Mouse (Mus musculus) hindbrain, embryonic 12.5 days (tissue): Measurements from ENCODE around the gene Synm. TPM values are rescaled to one million over a fixed set of nuclear protein-coding genes. Genes with fewer than 3 reads are reported as not detected.
A peak's percentile ranks its signal among the peaks of the same experiment; 100 is the strongest.

Source experiments
- ATAC-seq: fragments of 200-750 bp; cut with Nextera tagmentation; 2 replicates; pipeline ENCODE4 v1.8.0; 2017; ENCODE audit warnings: moderate TSS enrichment; ENCODE audit not compliant: low FRiP score
- H3K27ac ChIP-seq: fragments of 300-500 bp; sonication (generic); 2 replicates; pipeline ENCODE4 v1.5.1; 2016; ENCODE audit warnings: mild to moderate bottlenecking
- H3K27me3 ChIP-seq: fragments of 300-500 bp; sonication (generic); 2 replicates; pipeline ENCODE4 v1.6.1; 2016; ENCODE audit warnings: mild to moderate bottlenecking
- H3K36me3 ChIP-seq: fragments of 300-500 bp; sonication (generic); 2 replicates; pipeline ENCODE4 v1.6.1; 2016; ENCODE audit warnings: mild to moderate bottlenecking
- H3K4me1 ChIP-seq: fragments of 300-500 bp; sonication (generic); 2 replicates; pipeline ENCODE4 v1.6.1; 2016
- H3K4me2 ChIP-seq: fragments of 300-500 bp; sonication (generic); replicated peaks from 2 replicates; pipeline ENCODE4 v1.6.1; 2016; ENCODE audit warnings: mild to moderate bottlenecking
- H3K4me3 ChIP-seq: fragments of 300-500 bp; sonication (generic); 2 replicates; pipeline ENCODE4 v1.5.1; 2016; ENCODE audit warnings: mild to moderate bottlenecking
- H3K9ac ChIP-seq: fragments of 300-500 bp; sonication (generic); 2 replicates; pipeline ENCODE4 v1.6.1; 2016; ENCODE audit warnings: mild to moderate bottlenecking, moderate library complexity
- H3K9me3 ChIP-seq: fragments of 300-500 bp; sonication (generic); replicated peaks from 2 replicates; pipeline ENCODE4 v1.6.1; 2016; ENCODE audit warnings: mild to moderate bottlenecking
- WGBS: fragments of 180-500 bp; shearing (Covaris S2); methylation state at CpG from one replicate; pipeline ENCODE4 v1.1.7; 2016; 5-methylcytosine and 5-hydroxymethylcytosine counted together
- polyA plus RNA-seq: library from polyadenylated mRNA; unstranded; fragments of >200 nt; fragmentation: Nextera tagmentation; extraction: Ambion mirVana; gene quantifications from 2 replicates; pipeline ENCODE4 v1.2.1, GENCODE M21; 2016

Gene Synm
- polyA plus RNA-seq, 1 experiment from 2014 or later, result 5.9 TPM

DNA sequence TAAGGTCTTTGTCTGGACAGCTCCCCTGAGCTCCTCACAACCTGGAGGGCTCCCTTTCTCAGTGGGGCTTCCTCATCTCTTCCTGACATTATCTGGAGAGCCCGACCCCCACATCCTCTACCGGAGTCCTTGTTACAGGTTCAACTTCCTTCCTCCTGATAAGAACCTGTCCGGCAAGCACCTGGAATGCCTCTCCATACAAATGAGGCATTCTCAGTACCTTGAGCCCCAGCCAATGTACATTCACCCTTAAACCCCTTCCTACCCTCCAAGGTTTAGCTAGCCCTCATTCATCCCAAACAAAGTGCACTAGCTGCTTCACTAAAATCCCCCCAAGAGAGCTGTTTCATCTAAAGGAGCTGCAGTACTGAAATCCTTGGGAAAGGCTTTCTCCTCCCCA lies 16.1 kb upstream of the Synm start:
- no peaks in the 10 kb centered on the region for H3K9me3 ChIP-seq
- H3K9ac ChIP-seq, result no peak overlapping the region
- H3K4me3 ChIP-seq, result no peak overlapping the region
- H3K27me3 ChIP-seq, result no peaks in the 10 kb centered on the region
- 77% methylated on average over 3 of the region's 3 CpGs for WGBS
- no peaks in the 10 kb centered on the region for H3K36me3 ChIP-seq
- H3K4me1 ChIP-seq, result peaks cover 3% of the 10 kb centered on the region; the same call in 1 of the 2 replicates
- no peak for ATAC-seq
- H3K4me2 ChIP-seq, result no peak overlapping the region
- H3K27ac ChIP-seq, result no peak overlapping the region

DNA sequence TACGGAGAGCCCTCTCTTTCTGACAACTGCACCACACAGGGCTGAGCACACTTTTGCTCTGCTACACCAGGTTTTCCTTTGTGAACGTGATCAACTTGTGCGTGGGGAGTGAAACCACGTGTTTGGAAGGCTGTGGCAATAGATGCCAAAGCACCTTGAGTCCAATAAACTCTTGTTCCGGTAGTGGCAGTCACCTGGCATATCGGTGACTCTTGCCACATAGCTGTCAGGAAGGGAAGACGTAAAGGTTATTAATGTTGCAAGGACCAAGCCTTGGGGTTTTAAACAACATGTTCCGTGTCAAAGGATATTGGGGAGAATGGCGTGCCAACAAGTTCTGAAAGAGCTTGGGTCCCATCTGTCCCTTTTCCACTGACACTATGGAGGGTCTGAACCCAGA lies 12.7 kb upstream of the Synm start:
- 92% methylated on average over 9 of the region's 9 CpGs for WGBS
- Histone ChIP-seq H3K9ac (no peak overlapping the region), H3K36me3 (no peaks in the 10 kb centered on the region), H3K4me1 (peaks cover 3% of the 10 kb centered on the region; the same call in 1 of the 2 replicates), H3K27me3 (no peaks in the 10 kb centered on the region), H3K9me3 (no peaks in the 10 kb centered on the region), H3K27ac (no peak overlapping the region), H3K4me3 (no peak overlapping the region), H3K4me2 (no peak overlapping the region)
- ATAC-seq, result no peak

DNA sequence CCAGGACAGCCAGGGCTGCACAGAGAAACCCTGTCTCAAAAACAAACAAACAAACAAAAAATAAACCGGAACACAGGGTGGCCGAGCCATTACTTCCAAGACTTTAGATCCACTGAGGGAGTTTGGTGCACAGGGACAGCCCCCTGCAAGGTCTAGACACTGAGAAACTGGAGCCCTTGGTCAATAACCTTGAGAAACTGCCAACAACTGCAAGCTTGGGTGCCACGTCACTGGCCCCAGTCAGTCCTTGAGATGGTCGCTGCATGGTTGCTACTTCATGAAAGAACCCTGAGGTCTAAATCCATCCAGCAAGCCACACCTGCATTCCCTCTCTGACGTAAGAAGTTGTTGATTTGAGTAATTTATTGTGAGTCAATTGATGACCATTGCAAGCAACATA lies 9.9 kb upstream of the Synm start:
- Histone ChIP-seq H3K9me3 (no peaks in the 10 kb centered on the region), H3K27me3 (no peaks in the 10 kb centered on the region; the same call in 1 of the 2 replicates), H3K36me3 (no peaks in the 10 kb centered on the region), H3K27ac (no peak overlapping the region), H3K4me2 (no peak overlapping the region), H3K4me3 (no peak overlapping the region), H3K9ac (no peak overlapping the region), H3K4me1 (no peaks in the 10 kb centered on the region)
- WGBS, result 94% methylated on average over 5 of the region's 5 CpGs
- no peak for ATAC-seq

DNA sequence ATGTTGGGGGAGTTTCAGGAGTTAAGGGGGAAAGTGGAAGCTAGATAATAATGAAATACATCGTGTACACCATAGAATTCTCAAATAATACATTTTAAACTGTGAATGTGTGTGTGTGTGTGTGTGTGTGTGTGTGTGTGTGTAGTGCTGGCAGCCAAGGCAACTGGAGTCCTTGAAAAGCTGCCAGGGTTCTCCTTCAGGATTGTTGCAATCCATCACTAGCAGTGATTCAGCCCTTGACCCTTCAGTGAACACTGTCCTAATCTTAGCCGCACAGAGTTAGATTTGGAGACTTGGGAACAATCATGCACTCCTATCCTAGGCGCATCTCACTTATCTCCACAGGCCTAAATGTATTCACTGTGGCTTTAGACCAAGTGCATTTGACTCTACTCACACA lies 8.6 kb upstream of the Synm start:
- no peak overlapping the region for H3K4me2 ChIP-seq
- no peaks in the 10 kb centered on the region for H3K9me3 ChIP-seq
- H3K36me3 ChIP-seq, result no peaks in the 10 kb centered on the region
- H3K4me1 ChIP-seq, result no peaks in the 10 kb centered on the region
- ATAC-seq, result no peak
- H3K9ac ChIP-seq, result no peak overlapping the region
- H3K27me3 ChIP-seq, result no peaks in the 10 kb centered on the region; the same call in 1 of the 2 replicates
- H3K4me3 ChIP-seq, result no peak overlapping the region
- 92% methylated on average over 3 of the region's 3 CpGs for WGBS
- H3K27ac ChIP-seq, result no peak overlapping the region

DNA sequence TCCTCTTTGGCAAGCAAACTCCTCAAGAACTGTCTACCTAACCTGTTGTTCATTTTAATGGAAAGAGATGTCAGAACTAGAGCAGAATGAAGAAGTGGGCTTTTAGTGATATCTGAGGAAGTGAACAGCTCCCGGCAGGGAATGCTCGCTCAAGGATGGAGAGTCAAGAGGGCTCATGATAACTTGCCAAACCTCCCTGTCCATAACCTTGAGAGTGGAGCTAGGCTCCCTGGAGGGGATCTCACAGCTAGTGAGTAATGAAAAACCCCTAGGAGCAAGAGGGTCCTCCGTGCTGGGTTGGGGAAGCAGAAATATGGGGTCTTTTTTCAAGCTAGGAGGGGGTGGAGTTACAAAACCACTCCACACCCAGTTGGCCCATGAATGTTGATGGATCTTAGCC lies 4.1 kb upstream of the Synm start:
- no peaks in the 10 kb centered on the region for H3K9me3 ChIP-seq
- no peak overlapping the region for H3K4me3 ChIP-seq
- no peaks in the 10 kb centered on the region for H3K36me3 ChIP-seq
- H3K9ac ChIP-seq, result no peak overlapping the region
- H3K4me2 ChIP-seq, result no peak overlapping the region
- WGBS, result 73% methylated on average over 3 of the region's 3 CpGs
- ATAC-seq, result no peak
- no peak overlapping the region for H3K27ac ChIP-seq
- H3K4me1 ChIP-seq, result peaks cover 5% of the 10 kb centered on the region
- H3K27me3 ChIP-seq, result peaks cover 3% of the 10 kb centered on the region

DNA sequence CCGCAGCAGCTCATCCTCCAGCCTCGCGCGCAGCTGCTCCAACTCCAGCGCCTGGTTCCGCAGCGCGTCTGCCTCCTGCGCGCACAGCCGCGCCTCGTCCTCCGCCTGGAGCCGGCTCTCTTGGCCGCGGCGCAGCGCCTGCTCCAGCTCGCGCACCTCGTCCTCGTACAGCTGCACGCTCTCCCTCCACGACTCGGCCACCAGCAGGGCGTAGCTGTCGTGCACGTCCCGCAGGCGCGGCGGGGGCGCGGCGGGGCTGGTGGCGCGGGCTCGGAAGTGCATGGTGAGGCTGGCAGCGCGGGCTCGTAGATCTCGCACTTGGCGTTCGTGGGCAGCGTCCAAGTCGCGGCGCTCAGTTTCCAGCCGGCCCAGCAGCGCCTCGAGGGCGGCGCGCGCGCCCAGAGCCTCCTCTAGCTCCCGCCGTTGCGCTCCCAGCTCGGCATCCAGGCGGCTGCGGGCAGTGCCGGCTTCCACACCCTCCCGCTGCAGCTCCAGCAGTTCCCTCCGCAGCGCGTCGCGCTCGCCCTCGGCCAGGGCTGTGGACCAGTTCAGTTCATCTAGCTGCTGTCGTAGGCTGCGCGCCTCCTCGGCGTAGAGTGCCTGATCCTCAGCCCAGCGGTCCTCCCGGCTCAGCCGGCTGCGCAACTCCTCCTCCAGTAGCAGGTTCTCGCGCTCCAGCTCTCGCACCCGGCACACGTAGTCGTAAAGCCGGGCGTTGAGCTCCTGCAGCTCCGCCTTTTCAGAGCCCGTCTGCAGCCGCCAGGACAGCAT lies 499 bp downstream of the Synm start:
- peak; percentile 83 for ATAC-seq
- H3K4me3 ChIP-seq, result peak overlapping the region; percentile 64
- peaks cover 19% of the 10 kb centered on the region for H3K27me3 ChIP-seq
- H3K4me1 ChIP-seq, result peaks cover 11% of the 10 kb centered on the region
- H3K27ac ChIP-seq, result peak overlapping the region; percentile 68; the same call in 1 of the 2 replicates
- H3K9ac ChIP-seq, result peak overlapping the region; percentile 68
- no peaks in the 10 kb centered on the region for H3K9me3 ChIP-seq
- H3K36me3 ChIP-seq, result no peaks in the 10 kb centered on the region
- H3K4me2 ChIP-seq, result peak overlapping the region; percentile 99
- WGBS, result under 1% methylated on average over 90 of the region's 92 CpGs

DNA sequence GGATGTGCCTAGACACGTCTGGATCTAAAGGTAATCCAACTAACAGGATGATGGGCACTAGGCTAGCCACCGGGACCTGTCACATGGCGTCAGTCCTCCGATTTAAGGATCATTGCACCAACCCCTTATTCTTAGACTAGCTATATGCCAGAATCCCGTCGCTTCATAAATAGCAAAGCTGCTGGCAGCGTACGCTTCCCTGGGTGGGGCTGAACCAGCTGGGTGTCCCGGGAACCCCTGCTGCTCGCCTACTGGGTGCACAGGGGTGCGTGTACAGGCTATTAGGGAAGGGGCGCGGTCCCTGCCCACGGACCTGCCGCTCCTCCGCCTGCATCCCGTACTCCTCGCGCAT lies 1.1 kb downstream of the Synm start:
- Histone ChIP-seq H3K9me3 (no peaks in the 10 kb centered on the region), H3K27me3 (peaks cover 19% of the 10 kb centered on the region), H3K9ac (peak overlapping the region; percentile 68), H3K27ac (0 out of 2 replicates have a peak overlapping the region, but pooled peaks have one; percentile 68), H3K4me3 (peak overlapping the region; percentile 64), H3K36me3 (no peaks in the 10 kb centered on the region), H3K4me2 (peak overlapping the region; percentile 99), H3K4me1 (peaks cover 11% of the 10 kb centered on the region)
- WGBS, result 1% methylated on average over 19 of the region's 19 CpGs
- peak; percentile 4; the same call in 1 of the 2 replicates for ATAC-seq

DNA sequence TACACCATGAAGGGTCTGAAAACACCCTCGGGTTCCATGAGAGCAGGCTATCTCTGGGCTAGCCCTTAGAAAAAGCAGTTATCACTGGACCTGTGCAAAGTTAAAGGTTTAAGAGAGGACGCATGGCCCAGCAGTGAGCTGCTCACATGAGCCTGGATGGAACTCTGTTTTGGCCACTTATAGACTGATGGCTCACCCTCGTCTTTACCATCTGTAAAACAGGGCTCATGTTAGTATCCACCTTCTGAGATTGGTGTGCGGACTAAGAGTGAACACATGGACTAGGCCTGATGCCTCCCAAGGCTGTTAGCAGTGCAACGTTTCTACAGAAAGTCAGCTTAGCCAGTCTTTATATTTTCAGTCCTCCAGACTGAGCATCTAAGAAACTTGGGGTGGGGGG lies 2.9 kb downstream of the Synm start:
- no peaks in the 10 kb centered on the region for H3K36me3 ChIP-seq
- WGBS, result 86% methylated on average over 5 of the region's 5 CpGs
- H3K9me3 ChIP-seq, result no peaks in the 10 kb centered on the region
- peaks cover 11% of the 10 kb centered on the region for H3K4me1 ChIP-seq
- no peak overlapping the region for H3K4me2 ChIP-seq
- H3K27ac ChIP-seq, result no peak overlapping the region
- H3K4me3 ChIP-seq, result no peak overlapping the region
- no peak for ATAC-seq
- H3K27me3 ChIP-seq, result peaks cover 19% of the 10 kb centered on the region
- no peak overlapping the region for H3K9ac ChIP-seq

DNA sequence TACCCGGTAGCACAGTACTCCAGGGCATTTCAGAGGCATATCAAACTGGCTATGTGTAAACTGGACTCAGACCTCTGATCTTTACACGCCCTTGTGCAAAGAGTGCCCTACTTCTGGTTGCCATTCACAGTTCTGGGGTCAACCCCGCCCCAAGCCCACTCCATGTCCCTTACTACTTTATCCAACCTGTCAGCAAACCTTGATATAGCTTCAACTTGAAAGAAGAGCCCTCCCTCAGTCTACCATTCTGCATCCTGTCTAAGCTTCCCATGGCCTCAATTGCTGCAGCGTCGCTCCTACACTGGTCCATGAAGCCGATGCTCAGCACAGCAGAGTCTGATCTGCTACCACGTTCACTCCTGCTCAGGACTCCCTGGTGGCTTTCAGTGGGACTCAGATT lies 4.2 kb downstream of the Synm start:
- H3K4me2 ChIP-seq, result no peak overlapping the region
- no peak for ATAC-seq
- 89% methylated on average over 7 of the region's 7 CpGs for WGBS
- no peak overlapping the region for H3K9ac ChIP-seq
- H3K27me3 ChIP-seq, result peaks cover 19% of the 10 kb centered on the region
- peaks cover 11% of the 10 kb centered on the region for H3K4me1 ChIP-seq
- no peaks in the 10 kb centered on the region for H3K36me3 ChIP-seq
- no peaks in the 10 kb centered on the region for H3K9me3 ChIP-seq
- H3K27ac ChIP-seq, result no peak overlapping the region
- H3K4me3 ChIP-seq, result no peak overlapping the region

DNA sequence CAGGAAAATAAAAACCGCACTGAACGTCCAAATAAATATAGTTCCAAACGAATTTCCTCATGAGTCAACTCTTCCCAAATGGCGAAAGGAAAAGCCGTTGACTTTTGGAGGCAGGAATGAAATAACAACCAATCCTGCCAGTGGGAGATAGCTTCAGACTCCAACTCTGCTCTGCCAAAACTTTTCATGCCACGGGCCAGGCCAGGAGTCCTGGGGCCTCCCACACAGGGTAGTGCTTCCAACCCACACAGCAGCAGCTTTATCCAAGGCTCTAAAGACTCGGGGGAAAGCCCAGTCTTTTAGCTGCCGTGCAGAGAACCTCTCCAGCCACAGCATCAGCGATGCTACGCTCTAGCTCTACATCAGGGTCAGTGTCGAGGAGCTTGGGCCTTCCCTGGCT lies 4.9 kb downstream of the Synm start:
- H3K27ac ChIP-seq, result no peak overlapping the region
- no peak for ATAC-seq
- 79% methylated on average over 11 of the region's 11 CpGs for WGBS

DNA sequence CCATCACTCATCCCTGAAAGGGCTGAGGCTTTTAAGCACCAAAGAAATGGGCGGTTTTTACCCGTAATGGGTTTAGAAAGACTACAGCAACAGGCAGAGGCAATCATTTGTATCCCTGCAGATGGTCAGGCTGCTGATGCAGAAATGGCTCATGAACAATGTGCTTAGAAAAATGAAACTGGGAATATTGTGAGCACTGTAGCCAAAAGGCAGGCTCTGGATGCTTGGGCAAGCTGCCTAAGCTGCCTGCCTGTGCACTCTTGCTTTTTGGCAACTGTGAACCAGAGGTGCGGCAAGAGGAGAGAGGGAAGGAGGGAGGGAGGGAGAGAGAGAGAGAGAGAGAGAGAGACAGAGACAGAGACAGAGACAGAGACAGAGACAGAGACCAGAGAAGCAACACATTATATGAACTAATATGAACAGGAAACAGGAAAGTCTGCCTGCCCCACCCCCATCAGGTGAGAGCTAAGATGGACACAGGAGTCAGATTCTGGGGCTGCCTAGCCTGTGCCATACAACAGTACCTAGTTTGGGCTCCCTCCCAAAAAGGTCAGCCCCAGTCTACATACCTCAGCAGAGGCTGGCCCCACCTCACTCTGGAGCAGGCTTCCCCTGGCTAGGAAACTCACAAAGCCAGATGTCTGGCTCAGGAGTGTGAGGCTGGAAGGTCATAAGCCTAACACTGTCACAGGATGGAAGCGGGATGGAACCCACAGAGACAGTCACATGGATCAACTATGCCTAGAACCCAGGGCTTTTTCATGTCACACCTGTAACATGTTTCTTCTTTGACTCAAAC lies 9.9 kb downstream of the Synm start:
- 69% methylated on average over 4 of the region's 4 CpGs for WGBS
- Histone ChIP-seq H3K4me3 (no peak overlapping the region), H3K9ac (no peak overlapping the region)

More for the DNA sequence above, 4.9 kb downstream of the Synm start:
- H3K4me2 ChIP-seq, result no peak overlapping the region
- H3K4me3 ChIP-seq, result no peak overlapping the region
- H3K9ac ChIP-seq, result no peak overlapping the region
- H3K36me3 ChIP-seq, result no peaks in the 10 kb centered on the region
- H3K27me3 ChIP-seq, result peaks cover 19% of the 10 kb centered on the region
- H3K4me1 ChIP-seq, result peaks cover 9% of the 10 kb centered on the region
- H3K9me3 ChIP-seq, result no peaks in the 10 kb centered on the region

DNA sequence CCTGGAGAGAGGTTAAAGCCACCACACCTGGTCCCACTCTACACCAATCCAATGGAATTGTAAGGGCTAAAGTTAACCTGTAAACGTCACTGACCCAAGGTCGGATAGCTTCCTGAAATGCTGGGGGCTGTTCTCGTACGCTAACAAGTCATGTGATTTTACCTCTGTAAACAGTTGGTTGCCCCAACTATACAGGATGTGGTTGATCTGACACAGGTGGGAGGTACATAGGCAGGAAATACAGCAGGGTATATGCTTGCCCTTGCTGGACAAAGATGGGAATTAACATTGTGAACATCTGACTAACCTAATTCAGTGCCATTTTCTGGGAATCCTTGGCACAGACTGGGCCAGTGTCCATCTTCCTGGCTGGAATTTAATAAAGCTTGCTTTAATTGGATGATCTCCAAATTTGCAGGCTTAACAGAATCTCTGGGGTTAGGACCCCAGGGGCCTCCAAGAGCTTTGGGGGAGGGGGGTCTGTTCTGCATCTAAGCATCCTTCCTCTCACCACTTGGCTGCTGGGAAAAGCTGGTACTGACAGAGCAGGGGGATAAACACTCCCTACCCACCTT lies 11.7 kb downstream of the Synm start:
- H3K4me3 ChIP-seq, result no peak overlapping the region
- no peak for ATAC-seq
- peaks cover 4% of the 10 kb centered on the region; the same call in 1 of the 2 replicates for H3K36me3 ChIP-seq
- no peak overlapping the region for H3K4me2 ChIP-seq
- H3K27ac ChIP-seq, result no peak overlapping the region
- H3K9me3 ChIP-seq, result no peaks in the 10 kb centered on the region
- WGBS, result 86% methylated on average over 4 of the region's 4 CpGs
- peaks cover 11% of the 10 kb centered on the region; the same call in 1 of the 2 replicates for H3K4me1 ChIP-seq
- no peak overlapping the region for H3K9ac ChIP-seq
- H3K27me3 ChIP-seq, result no peaks in the 10 kb centered on the region

More for the DNA sequence above, 9.9 kb downstream of the Synm start:
- peaks cover 11% of the 10 kb centered on the region; the same call in 1 of the 2 replicates for H3K4me1 ChIP-seq
- ATAC-seq, result no peak
- H3K36me3 ChIP-seq, result peaks cover 2% of the 10 kb centered on the region; the same call in 1 of the 2 replicates
- H3K4me2 ChIP-seq, result no peak overlapping the region
- H3K27ac ChIP-seq, result no peak overlapping the region
- H3K9me3 ChIP-seq, result no peaks in the 10 kb centered on the region
- H3K27me3 ChIP-seq, result no peaks in the 10 kb centered on the region
